In the genomic region with DNA sequence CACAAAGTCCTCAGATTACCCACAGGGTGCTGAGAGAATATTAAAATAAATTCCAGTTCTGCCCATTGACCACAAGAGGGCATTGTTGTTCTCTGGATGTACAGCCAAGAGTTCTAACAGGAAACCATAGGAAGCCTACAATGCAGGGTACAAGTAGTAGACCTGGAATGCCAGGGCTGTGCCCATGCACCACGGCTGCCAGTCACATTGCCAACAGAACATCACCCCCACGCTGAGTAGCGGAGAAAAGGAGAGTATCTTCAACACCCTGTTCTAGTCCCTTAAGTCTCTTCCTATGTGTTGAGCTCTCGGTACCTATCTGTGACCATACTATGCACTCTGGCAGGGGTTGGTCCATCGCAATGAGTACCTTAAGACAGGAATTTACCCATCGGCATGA, we compare ENCODE assay signal across 8 mouse cellular contexts. TPM values are rescaled to one million over a fixed set of nuclear protein-coding genes. Genes with fewer than 3 reads are reported as not detected.
A peak's percentile ranks its signal among the peaks of the same experiment; 100 is the strongest.
DNase-seq lines count a peak whose midpoint lies in the region; ATAC-seq and TF ChIP-seq lines count a peak whose summit lies in the region.

No protein-coding gene starts in this region.

- peak; percentile 22 for TF ChIP-seq CTCF in C2C12 (IDR thresholded peaks at IDR 0.05; ENCODE audit: control insufficient read depth, insufficient read depth, insufficient read length)

- H3K27ac ChIP-seq in kidney, embryonic 14.5 days (ENCODE audit: low read depth, low read length): no peak overlapping the region
- H3K27ac ChIP-seq in limb, embryonic 11.5 days (replicated peaks; ENCODE audit: low read depth, low read length): no peak overlapping the region
- H3K27ac ChIP-seq in neural tube, embryonic 11.5 days (ENCODE audit: low read depth, low read length): no peak overlapping the region

- no peak overlapping the region for H3K9ac ChIP-seq in kidney, embryonic 14.5 days (ENCODE audit: low read depth, low read length)
- H3K9ac ChIP-seq in limb, embryonic 11.5 days (ENCODE audit: low read length): no peak overlapping the region
- no peak overlapping the region for H3K9ac ChIP-seq in neural tube, embryonic 11.5 days (ENCODE audit: low read length)

- no peak overlapping the region for H3K4me2 ChIP-seq in kidney, embryonic 14.5 days (replicated peaks; ENCODE audit: low read depth, low read length)
- no peak overlapping the region for H3K4me2 ChIP-seq in limb, embryonic 11.5 days (ENCODE audit: low read depth, severe bottlenecking)
- no peak overlapping the region for H3K4me2 ChIP-seq in neural tube, embryonic 11.5 days (ENCODE audit: low read depth)

- H3ac ChIP-seq in C2C12 (ENCODE audit: control insufficient read depth, insufficient read length, low read depth): no peak overlapping the region

- no peaks in the 10 kb centered on the region for H3K4me1 ChIP-seq in kidney, embryonic 14.5 days (ENCODE audit: control insufficient read depth, insufficient read depth, low read length)
- H3K4me1 ChIP-seq in limb, embryonic 11.5 days (ENCODE audit: control insufficient read depth, insufficient read depth, low read length): no peaks in the 10 kb centered on the region
- H3K4me1 ChIP-seq in neural tube, embryonic 11.5 days (ENCODE audit: control insufficient read depth, insufficient read depth, low read length): no peaks in the 10 kb centered on the region

- DNase-seq in adrenal gland, adult 2 months: peak; percentile 66
- peak; percentile 82 for DNase-seq in embryo, embryonic 11 days
- peak; percentile 32 to 65 for DNase-seq in heart, adult 9 months (ENCODE audit: low spot score in 2 of 2)
- peak; percentile 47 for DNase-seq in limb, embryonic 11.5 days (ENCODE audit: low spot score)
- DNase-seq in neural tube, embryonic 11.5 days (ENCODE audit: low spot score): peak; percentile 55
- DNase-seq in urinary bladder, postnatal 25 days (ENCODE audit: low spot score): peak; percentile 29

- H3K9me3 ChIP-seq in kidney, embryonic 14.5 days (ENCODE audit: control insufficient read depth, low read length): 0 out of 2 replicates have a peak, but pooled peaks cover 3% of the 10 kb centered on the region
- H3K9me3 ChIP-seq in limb, embryonic 11.5 days (ENCODE audit: control insufficient read depth, low read length): no peaks in the 10 kb centered on the region
- H3K9me3 ChIP-seq in neural tube, embryonic 11.5 days (ENCODE audit: control insufficient read depth, low read length): no peaks in the 10 kb centered on the region

- WGBS in kidney, embryonic 14.5 days: 69% methylated on average over 6 of the region's 6 CpGs
- 71% methylated on average over 6 of the region's 6 CpGs for WGBS in limb, embryonic 11.5 days
- 65% methylated on average over 6 of the region's 6 CpGs for WGBS in neural tube, embryonic 11.5 days

- no peaks in the 10 kb centered on the region for H3K79me2 ChIP-seq in C2C12 (ENCODE audit: control insufficient read depth, insufficient read depth)

- no peak overlapping the region for H3K4me3 ChIP-seq in C2C12 (ENCODE audit: insufficient read depth, poor library complexity, severe bottlenecking)
- no peak overlapping the region for H3K4me3 ChIP-seq in kidney, embryonic 14.5 days (ENCODE audit: low read length)
- no peak overlapping the region for H3K4me3 ChIP-seq in limb, embryonic 11.5 days (ENCODE audit: low read depth, low read length)
- no peak overlapping the region for H3K4me3 ChIP-seq in neural tube, embryonic 11.5 days (ENCODE audit: low read depth, low read length)

- peak; percentile 83 for ATAC-seq in kidney, embryonic 14.5 days (ENCODE audit: low FRiP score, low TSS enrichment)
- ATAC-seq in limb, embryonic 11.5 days (ENCODE audit: insufficient number of reproducible peaks, low FRiP score, low TSS enrichment, low read depth): 0 out of 2 replicates have a peak, but pooled peaks have one; percentile 51
- ATAC-seq in neural tube, embryonic 11.5 days (ENCODE audit: insufficient read depth, low FRiP score, low TSS enrichment): peak; percentile 50; the same call in 1 of the 2 replicates

- H3K79me3 ChIP-seq in C2C12 (ENCODE audit: low read depth): no peaks in the 10 kb centered on the region

- no peaks in the 10 kb centered on the region for H3K36me3 ChIP-seq in C2C12 (ENCODE audit: control insufficient read depth, insufficient read depth)
- no peaks in the 10 kb centered on the region for H3K36me3 ChIP-seq in kidney, embryonic 14.5 days (ENCODE audit: control insufficient read depth, insufficient read depth, low read length)
- no peaks in the 10 kb centered on the region for H3K36me3 ChIP-seq in limb, embryonic 11.5 days (ENCODE audit: control insufficient read depth, insufficient read depth, low read length)
- H3K36me3 ChIP-seq in neural tube, embryonic 11.5 days (ENCODE audit: control insufficient read depth, insufficient read depth, low read length): no peaks in the 10 kb centered on the region

- H3K27me3 ChIP-seq in C2C12 (ENCODE audit: control insufficient read depth, insufficient read depth, insufficient read length): no peaks in the 10 kb centered on the region
- H3K27me3 ChIP-seq in kidney, embryonic 14.5 days (ENCODE audit: control insufficient read depth, insufficient read depth, low read length): no peaks in the 10 kb centered on the region; the same call in 1 of the 2 replicates
- H3K27me3 ChIP-seq in limb, embryonic 11.5 days (ENCODE audit: control insufficient read depth, insufficient read depth, low read length): no peaks in the 10 kb centered on the region
- H3K27me3 ChIP-seq in neural tube, embryonic 11.5 days (ENCODE audit: control insufficient read depth, insufficient read depth, low read length): no peaks in the 10 kb centered on the region

TF ChIP-seq in C2C12, 6 proteins besides CTCF, POLR2A, EP300 and RAD21:
- TF ChIP-seq USF1 (IDR thresholded peaks at IDR 0.05; ENCODE audit: low read depth) (no peak), MYOG (IDR thresholded peaks at IDR 0.05; ENCODE audit: control insufficient read depth, extremely low read depth, insufficient read length) (no peak), FOSL1 (IDR thresholded peaks at IDR 0.05; ENCODE audit: insufficient read depth, low read length, poor library complexity, severe bottlenecking) (no peak), MYOD1 (IDR thresholded peaks at IDR 0.05; ENCODE audit: control insufficient read depth, insufficient read length, low read depth) (no peak), CEBPB (IDR thresholded peaks at IDR 0.05; ENCODE audit: low read depth) (no peak), MAX (IDR thresholded peaks at IDR 0.05) (no peak)

RNA-seq across cellular contexts. Expression of a gene that starts 43.5 kb away (rescaled TPM):
- 0.04 TPM for polyA plus RNA-seq in C2C12 (2012; fragmentation: generic; extraction: Trizol)
- total RNA-seq in adrenal gland, adult 2 months (2021): 1 to 10 TPM; 5.9 to 6.9 TPM
- 6.2 and 8.9 TPM in 2 replicates for polyA plus RNA-seq in adrenal gland, adult 2 months (2012; rRNA removed)
- 2.1 and 3.8 TPM in 2 replicates for polyA plus RNA-seq in kidney, embryonic 14.5 days (2014; fragmentation: Nextera tagmentation; extraction: Ambion mirVana)
- polyA plus RNA-seq in limb, embryonic 11.5 days (2014; fragmentation: Nextera tagmentation; extraction: Ambion mirVana): 0.51 and 0.83 TPM in 2 replicates
- 0.58 and 1.8 TPM in 2 replicates for polyA plus RNA-seq in neural tube, embryonic 11.5 days (2014; fragmentation: Nextera tagmentation; extraction: Ambion mirVana)

RNA-seq across cellular contexts. Expression of a gene that starts 53.2 kb away (rescaled TPM):
- 0.09 TPM for polyA plus RNA-seq in C2C12 (2012; fragmentation: generic; extraction: Trizol)
- 100 to 1,000 TPM; 131 to 138 TPM for total RNA-seq in adrenal gland, adult 2 months (2021)
- polyA plus RNA-seq in adrenal gland, adult 2 months (2012; rRNA removed): 61.1 and 73.9 TPM in 2 replicates
- 36.2 and 54.8 TPM in 2 replicates for polyA plus RNA-seq in kidney, embryonic 14.5 days (2014; fragmentation: Nextera tagmentation; extraction: Ambion mirVana)
- polyA plus RNA-seq in limb, embryonic 11.5 days (2014; fragmentation: Nextera tagmentation; extraction: Ambion mirVana): 25.6 and 26.1 TPM in 2 replicates
- 40.9 and 45.2 TPM in 2 replicates for polyA plus RNA-seq in neural tube, embryonic 11.5 days (2014; fragmentation: Nextera tagmentation; extraction: Ambion mirVana)

Comparison
In these comparisons a context has a peak if more than half of its experiments do, and no peak if none do; other contexts are left out.
1. DNase-seq: peak in every context shown above with its lines; median percentile 82 in embryo, embryonic 11 days; 66 in adrenal gland, adult 2 months; 55 in neural tube, embryonic 11.5 days; 48 in heart, adult 9 months; 47 in limb, embryonic 11.5 days; 29 in urinary bladder, postnatal 25 days.
2. RNA of a gene that starts 53.2 kb away (polyA plus RNA-seq): 61.1 to 73.9 TPM in adrenal gland, adult 2 months, 36.2 to 54.8 TPM in kidney, embryonic 14.5 days, 40.9 to 45.2 TPM in neural tube, embryonic 11.5 days and 25.6 to 26.1 TPM in limb, embryonic 11.5 days; 0.09 TPM in C2C12 (single experiment); every median in the first group is over 10 times any median in the second.
3. Peak in every context shown above with its lines, with median percentiles within 50 percentile points of each other: ATAC-seq.